Mouse (Mus musculus) liver (tissue): ENCODE data around the gene Kcnh4.
A peak's percentile ranks its signal among the peaks of the same experiment; 100 is the strongest.

ENCODE experiments used
- DNase-seq: peaks from one replicate; pipeline ENCODE4 v3.0.0-alpha.2; 2020; ENCODE audit warnings: mixed read lengths

The Kcnh4 gene

DNA sequence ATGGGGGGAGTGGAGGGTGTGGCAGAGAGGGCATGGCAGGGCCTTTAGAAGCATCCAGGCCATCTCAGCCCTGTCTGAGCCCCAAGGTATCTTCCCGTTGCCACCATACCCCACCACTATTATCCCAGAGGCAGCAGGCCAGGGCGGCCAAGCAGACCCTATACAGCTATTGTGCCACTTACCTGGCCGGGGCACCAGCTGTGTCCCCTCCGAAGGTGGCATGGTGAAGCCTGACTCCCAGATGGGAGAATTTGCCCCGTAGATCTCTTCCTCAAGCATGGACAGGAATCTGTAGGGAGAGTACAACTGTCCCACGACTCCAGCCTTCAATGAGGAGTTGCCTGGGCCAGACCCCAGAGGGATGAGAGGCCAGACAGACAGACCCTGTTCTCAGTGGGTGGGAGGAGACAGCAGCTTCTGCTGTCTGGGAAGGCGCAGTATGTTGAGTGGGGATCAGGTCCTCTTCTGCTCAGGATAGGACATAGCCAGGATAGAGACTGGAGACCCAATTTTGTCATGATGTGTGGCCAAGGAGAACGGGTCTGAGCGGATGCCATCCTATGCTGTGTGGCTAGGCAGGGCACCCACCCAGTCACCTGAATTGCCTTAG, 50.4 kb downstream of the Kcnh4 start:
- DNase-seq: no peak

GRCm38 (mm10) chr11:100705095-100705747, 54.5 kb downstream of the Kcnh4 start:
- DNase-seq: no peak

DNA sequence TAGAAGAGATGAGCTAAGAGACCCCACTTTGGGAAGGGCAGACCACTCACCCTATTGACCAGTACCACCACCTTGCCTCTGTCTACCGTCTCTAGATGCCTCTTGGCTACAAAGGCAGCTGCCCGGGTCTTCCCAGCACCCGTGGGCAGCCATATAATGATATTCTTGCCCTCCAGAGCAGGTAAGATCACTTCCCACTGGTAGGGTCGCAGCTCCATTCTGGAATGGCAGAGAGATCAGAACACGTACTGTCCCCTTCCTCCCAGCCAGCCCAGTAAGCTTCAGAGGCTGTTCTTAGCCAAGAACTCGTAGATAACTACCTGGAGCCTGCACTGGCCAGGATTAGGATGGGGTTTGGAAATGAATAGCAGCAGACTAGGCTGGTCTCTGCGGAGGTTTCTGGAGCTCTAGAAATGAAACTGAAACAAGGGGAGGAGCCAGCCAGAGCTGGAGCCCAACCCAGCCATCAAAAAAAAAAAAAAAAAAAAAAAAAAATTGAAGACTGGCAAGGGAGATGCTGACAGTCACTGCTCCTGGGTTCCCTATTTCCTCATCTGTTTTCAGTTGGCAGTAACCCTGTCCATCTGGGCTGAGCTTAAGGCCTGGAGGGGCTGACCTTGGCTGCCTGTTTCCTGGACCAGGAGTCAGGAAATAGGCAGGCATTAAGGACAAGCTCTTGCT, 55.8 kb downstream of the Kcnh4 start, which contains the start of gene Dhx58:
Gene Dhx58 (minus strand): TSS at position 421 of the 681 bp plus-strand sequence.
- no peak for DNase-seq

DNA sequence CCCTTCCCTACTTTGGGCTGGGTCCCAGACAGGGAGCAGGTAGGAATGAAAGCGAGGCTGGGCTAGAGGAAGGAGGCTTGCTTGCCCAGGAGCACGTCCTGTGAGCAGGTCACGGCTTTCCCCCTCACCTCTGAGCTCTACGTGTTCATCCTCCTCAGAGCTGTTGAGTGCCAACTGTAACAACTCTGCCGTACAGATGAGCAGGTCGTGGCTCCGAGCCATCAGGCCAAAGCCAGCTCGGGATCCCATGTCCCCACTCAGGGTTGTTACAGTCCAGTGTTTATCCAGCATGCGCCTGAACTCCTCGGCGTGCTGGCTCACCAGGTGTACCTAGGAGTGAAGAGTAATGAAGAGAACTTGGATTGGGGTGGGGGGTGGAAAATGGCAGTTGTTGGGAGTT, 56.4 kb downstream of the Kcnh4 start:
- no peak for DNase-seq

DNA sequence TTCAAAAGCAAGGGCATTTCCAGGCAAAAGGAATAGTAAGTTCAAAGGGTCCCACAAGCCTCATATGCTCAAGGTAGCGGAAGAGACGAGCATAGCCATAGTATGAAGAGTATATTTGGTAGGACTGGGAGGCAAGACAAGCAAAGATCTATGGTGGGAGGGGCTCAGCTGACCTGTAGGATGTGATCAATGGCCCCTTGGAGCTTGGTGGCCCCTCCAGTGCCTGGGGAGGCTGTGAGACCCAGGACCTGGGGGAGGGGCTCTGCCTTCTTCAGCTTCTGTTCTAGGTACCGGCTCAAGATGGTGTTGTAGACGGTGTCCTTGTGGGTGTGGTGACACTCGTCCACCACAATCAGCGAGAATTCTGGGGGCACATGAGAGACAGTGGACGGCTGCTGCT, 56.8 kb downstream of the Kcnh4 start:
- DNase-seq: no peak

- DNase-seq: peak; percentile 68
Observed at GRCm38 (mm10) chr11:100702081-100702851, 57.5 kb downstream of the Kcnh4 start.

- peak; percentile 84 for DNase-seq
Observed at GRCm38 (mm10) chr11:100701301-100701700, 58.4 kb downstream of the Kcnh4 start.

DNA sequence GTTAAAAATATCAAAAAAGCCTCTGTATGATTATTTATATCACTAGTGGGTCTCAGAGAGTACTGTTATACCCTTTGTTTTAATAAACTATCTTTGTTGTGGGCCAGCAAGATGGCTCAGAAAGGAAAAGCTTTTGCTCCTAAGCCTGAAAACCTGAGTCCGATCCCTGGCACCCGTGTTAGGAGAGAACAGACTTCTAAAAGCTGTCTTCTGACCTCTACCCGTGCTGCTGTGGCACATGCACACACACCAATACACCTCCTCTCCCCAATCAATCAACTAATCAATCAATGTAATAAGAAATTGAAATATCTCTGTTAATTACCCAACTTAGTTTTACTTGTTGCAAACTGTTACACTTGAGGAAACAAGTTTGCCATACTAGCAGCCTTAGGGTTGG, 59.0 kb downstream of the Kcnh4 start:
- no peak for DNase-seq

GRCm38 (mm10) chr11:100697921-100698320, 61.8 kb downstream of the Kcnh4 start:
- DNase-seq: no peak

DNA sequence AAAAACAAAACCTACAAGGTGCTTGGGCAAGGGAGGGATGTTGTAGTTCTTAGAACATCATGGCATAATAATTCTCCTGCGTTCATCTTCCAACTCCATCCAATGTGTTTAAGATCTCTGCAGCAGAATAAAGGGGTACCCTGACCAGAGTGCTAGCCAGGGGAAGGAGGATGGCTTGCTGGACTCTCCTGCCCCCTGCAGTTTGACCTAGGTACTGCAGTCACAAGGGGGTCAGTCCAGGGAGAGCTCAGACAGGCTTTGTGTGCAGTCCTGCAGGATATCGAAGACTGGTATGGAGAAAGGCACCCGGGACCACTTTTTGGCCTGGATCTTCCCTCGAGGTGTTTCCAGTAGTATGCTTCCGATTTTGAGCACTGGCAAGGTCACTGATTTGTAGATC, 64.8 kb downstream of the Kcnh4 start:
- peak; percentile 71 for DNase-seq

DNA sequence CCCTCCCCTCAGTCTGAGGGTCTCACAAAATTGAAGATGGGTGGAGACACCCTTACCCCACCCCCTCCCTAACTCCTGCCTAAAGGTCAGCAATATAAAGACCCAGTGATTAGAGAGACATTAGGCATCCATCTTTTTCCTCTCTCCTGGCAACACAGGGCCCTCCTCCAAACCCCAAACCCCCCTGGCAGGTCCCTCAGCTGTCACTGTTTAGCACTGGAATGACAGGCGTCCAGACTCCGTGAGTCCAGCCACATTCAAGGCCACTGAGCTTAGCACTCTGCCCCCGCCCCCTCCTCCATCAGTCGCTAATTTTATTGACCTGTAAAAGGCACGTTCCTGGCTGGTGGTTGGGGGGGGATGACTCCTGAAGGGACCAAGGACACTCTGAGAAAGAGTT, 66.6 kb downstream of the Kcnh4 start:
- DNase-seq: no peak

GRCm38 (mm10) chr11:100692164-100692616, 67.6 kb downstream of the Kcnh4 start, which contains the start of gene Zfp385c:
Gene Zfp385c, minus strand, starts transcription at chr11:100692455.
- DNase-seq: no peak

- no peak for DNase-seq
Observed at GRCm38 (mm10) chr11:100690389-100690788, 69.4 kb downstream of the Kcnh4 start.
